Comparison of ENCODE assay signal across 8 mouse cellular contexts in the genomic region with DNA sequence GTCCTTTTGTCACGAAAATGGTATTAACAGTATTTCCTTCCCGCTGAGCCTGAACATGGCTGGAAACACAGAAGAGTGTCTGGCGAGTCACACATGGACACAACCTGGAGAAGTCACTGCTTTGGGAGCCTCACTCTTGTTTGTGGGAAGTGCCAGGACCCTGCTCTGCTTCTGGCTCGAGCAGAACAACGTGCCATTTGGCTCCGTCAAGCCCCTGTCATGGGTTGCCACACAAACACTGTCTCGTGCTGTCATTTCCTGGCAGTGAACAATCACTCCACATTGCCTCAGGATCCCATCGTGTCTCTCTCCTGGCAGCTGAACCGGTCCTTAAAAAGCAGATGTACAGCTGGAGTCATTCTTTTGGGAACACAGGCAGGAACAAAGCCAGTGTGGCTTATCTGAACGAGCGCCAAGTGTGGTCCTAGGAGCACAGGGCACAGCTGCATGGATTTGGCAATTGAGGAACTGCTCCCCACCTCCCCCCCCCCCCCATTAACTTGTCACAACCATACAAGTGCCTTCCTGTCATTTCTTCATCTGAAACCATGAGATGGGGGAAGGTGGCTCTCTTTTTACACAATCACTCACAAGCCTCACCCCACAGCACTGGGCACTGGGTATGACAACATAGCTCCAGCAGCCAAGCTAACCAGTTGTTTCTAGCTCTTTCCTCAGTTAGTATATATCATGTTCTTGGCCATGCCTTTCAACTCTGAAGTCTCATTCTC. TPM values are rescaled to one million over a fixed set of nuclear protein-coding genes. Genes with fewer than 3 reads are reported as not detected.
A peak's percentile ranks its signal among the peaks of the same experiment; 100 is the strongest.
DNase-seq lines count a peak whose midpoint lies in the region; ATAC-seq lines count a peak whose summit lies in the region.

No protein-coding gene starts in this region.

- H3K4me3 ChIP-seq in forebrain, embryonic 11.5 days (ENCODE audit: low read depth, low read length), result peak overlapping the region; percentile 17; the same call in 1 of the 2 replicates
- H3K4me3 ChIP-seq in heart, embryonic 15.5 days, result peak overlapping the region; percentile 38
- H3K4me3 ChIP-seq in liver, embryonic 13.5 days (replicated peaks), result peak overlapping the region; percentile 47
- peak overlapping the region; percentile 35 for H3K4me3 ChIP-seq in stomach, embryonic 16.5 days (replicated peaks; ENCODE audit: low read length)

- 21% methylated on average over 11 of the region's 11 CpGs for WGBS in forebrain, embryonic 11.5 days
- WGBS in heart, embryonic 15.5 days, result 11% methylated on average over 11 of the region's 11 CpGs
- 9% methylated on average over 11 of the region's 11 CpGs for WGBS in liver, embryonic 13.5 days (ENCODE audit: insufficient replicate concordance)
- 17% methylated on average over 11 of the region's 11 CpGs for WGBS in stomach, embryonic 16.5 days

- H3K4me1 ChIP-seq in forebrain, embryonic 11.5 days (replicated peaks; ENCODE audit: control insufficient read depth, insufficient read depth, low read length), result peaks cover 24% of the 10 kb centered on the region; the same call in 1 of the 2 replicates
- peaks cover 42% of the 10 kb centered on the region for H3K4me1 ChIP-seq in heart, embryonic 15.5 days (replicated peaks)
- H3K4me1 ChIP-seq in liver, embryonic 13.5 days (replicated peaks), result peaks cover 59% of the 10 kb centered on the region
- H3K4me1 ChIP-seq in stomach, embryonic 16.5 days (ENCODE audit: control insufficient read depth, insufficient read depth, low read length), result peaks cover 27% of the 10 kb centered on the region

- no peaks in the 10 kb centered on the region for H3K27me3 ChIP-seq in forebrain, embryonic 11.5 days (ENCODE audit: control insufficient read depth, insufficient read depth, low read length)
- no peaks in the 10 kb centered on the region for H3K27me3 ChIP-seq in heart, embryonic 15.5 days
- no peaks in the 10 kb centered on the region for H3K27me3 ChIP-seq in liver, embryonic 13.5 days
- H3K27me3 ChIP-seq in stomach, embryonic 16.5 days (ENCODE audit: control insufficient read depth, insufficient read depth, low read length), result no peaks in the 10 kb centered on the region

- H3K27ac ChIP-seq in forebrain, embryonic 11.5 days (ENCODE audit: low read depth, low read length), result peak overlapping the region; percentile 89
- peak overlapping the region; percentile 96 for H3K27ac ChIP-seq in heart, embryonic 15.5 days
- peak overlapping the region; percentile 100 for H3K27ac ChIP-seq in liver, embryonic 13.5 days
- H3K27ac ChIP-seq in stomach, embryonic 16.5 days (ENCODE audit: low read length), result peak overlapping the region; percentile 93

- peak; percentile 70 for DNase-seq in CD4-positive, CD25-positive, alpha-beta regulatory T cell, adult 2 months (ENCODE audit: low read depth, low spot score)
- DNase-seq in brain, embryonic 18.5 days (ENCODE audit: low read depth, low spot score), result peak; percentile 49
- peak; percentile 62 for DNase-seq in forebrain, embryonic 11.5 days (ENCODE audit: low spot score)
- DNase-seq in kidney, postnatal 10 days, result peak; percentile 61
- DNase-seq in liver, embryonic 13.5 days, result peak; percentile 31
- DNase-seq in naive thymus-derived CD4-positive, alpha-beta T cell, adult 2 months (ENCODE audit: low read depth), result peak; percentile 81

- no peaks in the 10 kb centered on the region for H3K9me3 ChIP-seq in forebrain, embryonic 11.5 days (ENCODE audit: control insufficient read depth, low read length)
- no peaks in the 10 kb centered on the region for H3K9me3 ChIP-seq in heart, embryonic 15.5 days (replicated peaks)
- H3K9me3 ChIP-seq in liver, embryonic 13.5 days (replicated peaks), result no peaks in the 10 kb centered on the region
- no peaks in the 10 kb centered on the region for H3K9me3 ChIP-seq in stomach, embryonic 16.5 days (replicated peaks; ENCODE audit: control insufficient read depth, low read length)

- no peaks in the 10 kb centered on the region for H3K36me3 ChIP-seq in forebrain, embryonic 11.5 days (ENCODE audit: control insufficient read depth, insufficient read depth, low read length)
- no peaks in the 10 kb centered on the region for H3K36me3 ChIP-seq in heart, embryonic 15.5 days
- H3K36me3 ChIP-seq in liver, embryonic 13.5 days, result peaks cover 8% of the 10 kb centered on the region
- H3K36me3 ChIP-seq in stomach, embryonic 16.5 days (ENCODE audit: control insufficient read depth, insufficient read depth, low read length), result no peaks in the 10 kb centered on the region

- peak overlapping the region; percentile 47 for H3K9ac ChIP-seq in forebrain, embryonic 11.5 days (ENCODE audit: low read length)
- peak overlapping the region; percentile 21; the same call in 1 of the 2 replicates for H3K9ac ChIP-seq in heart, embryonic 15.5 days
- peak overlapping the region; percentile 86 for H3K9ac ChIP-seq in liver, embryonic 13.5 days
- H3K9ac ChIP-seq in stomach, embryonic 16.5 days (ENCODE audit: low read length), result peak overlapping the region; percentile 54

- no peak for ATAC-seq in forebrain, embryonic 11.5 days (replicated peaks; ENCODE audit: low FRiP score)
- peak; percentile 5; the same call in 1 of the 2 replicates for ATAC-seq in heart, embryonic 15.5 days (replicated peaks; ENCODE audit: insufficient number of reproducible peaks, insufficient read depth, low FRiP score, low read depth)
- peak; percentile 6; the same call in 1 of the 2 replicates for ATAC-seq in liver, embryonic 13.5 days (ENCODE audit: low read depth)
- no peak for ATAC-seq in stomach, embryonic 16.5 days (ENCODE audit: insufficient read depth, low FRiP score)

- H3K4me2 ChIP-seq in forebrain, embryonic 11.5 days (ENCODE audit: low read depth, low read length, severe bottlenecking), result peak overlapping the region; percentile 51
- H3K4me2 ChIP-seq in heart, embryonic 15.5 days, result peak overlapping the region; percentile 63
- H3K4me2 ChIP-seq in liver, embryonic 13.5 days, result peak overlapping the region; percentile 76
- H3K4me2 ChIP-seq in stomach, embryonic 16.5 days (ENCODE audit: low read depth, low read length), result peak overlapping the region; percentile 65

RNA-seq across cellular contexts. Expression of gene Sde2, which starts 2.3 kb away (rescaled TPM):
- polyA plus RNA-seq in forebrain, embryonic 11.5 days (2014; fragmentation: Nextera tagmentation; extraction: Ambion mirVana), result 33.8 and 35.4 TPM in 2 replicates
- 20.8 and 22.8 TPM in 2 replicates for polyA plus RNA-seq in heart, embryonic 15.5 days (2015; fragmentation: Nextera tagmentation; extraction: Ambion mirVana)
- polyA plus RNA-seq in liver, embryonic 13.5 days (2015; fragmentation: Nextera tagmentation; extraction: Ambion mirVana), result 25.1 and 29.7 TPM in 2 replicates
- 34.9 and 36.5 TPM in 2 replicates for polyA plus RNA-seq in stomach, embryonic 16.5 days (2015; fragmentation: Nextera tagmentation; extraction: Ambion mirVana)

RNA-seq across cellular contexts. Expression of gene H3f3a, which starts 34.9 kb away (rescaled TPM):
- polyA plus RNA-seq in forebrain, embryonic 11.5 days (2014; fragmentation: Nextera tagmentation; extraction: Ambion mirVana), result 3,157 and 3,206 TPM in 2 replicates
- polyA plus RNA-seq in heart, embryonic 15.5 days (2015; fragmentation: Nextera tagmentation; extraction: Ambion mirVana), result 1,560 and 1,618 TPM in 2 replicates
- 2,174 and 2,523 TPM in 2 replicates for polyA plus RNA-seq in liver, embryonic 13.5 days (2015; fragmentation: Nextera tagmentation; extraction: Ambion mirVana)
- polyA plus RNA-seq in stomach, embryonic 16.5 days (2015; fragmentation: Nextera tagmentation; extraction: Ambion mirVana), result 1,948 and 2,131 TPM in 2 replicates

RNA-seq across cellular contexts. Expression of gene Lefty2, which starts 44.2 kb away (rescaled TPM):
- polyA plus RNA-seq in forebrain, embryonic 11.5 days (2014; fragmentation: Nextera tagmentation; extraction: Ambion mirVana), result not detected in 2 replicates
- polyA plus RNA-seq in heart, embryonic 15.5 days (2015; fragmentation: Nextera tagmentation; extraction: Ambion mirVana), result 0.05 and 0.14 TPM in 2 replicates
- not detected in 2 replicates for polyA plus RNA-seq in liver, embryonic 13.5 days (2015; fragmentation: Nextera tagmentation; extraction: Ambion mirVana)
- polyA plus RNA-seq in stomach, embryonic 16.5 days (2015; fragmentation: Nextera tagmentation; extraction: Ambion mirVana), result 0.35 TPM in 1 of 2 replicates, not detected in the other

RNA-seq across cellular contexts. Expression of gene Pycr2, which starts 55.4 kb away (rescaled TPM):
- polyA plus RNA-seq in forebrain, embryonic 11.5 days (2014; fragmentation: Nextera tagmentation; extraction: Ambion mirVana), result 111 and 121 TPM in 2 replicates
- polyA plus RNA-seq in heart, embryonic 15.5 days (2015; fragmentation: Nextera tagmentation; extraction: Ambion mirVana), result 42.1 and 57.9 TPM in 2 replicates
- 122 and 128 TPM in 2 replicates for polyA plus RNA-seq in liver, embryonic 13.5 days (2015; fragmentation: Nextera tagmentation; extraction: Ambion mirVana)
- polyA plus RNA-seq in stomach, embryonic 16.5 days (2015; fragmentation: Nextera tagmentation; extraction: Ambion mirVana), result 99.6 and 105 TPM in 2 replicates

Comparison
In these comparisons a context has a peak if more than half of its experiments do, and no peak if none do; other contexts are left out.
1. DNase-seq: peak in every context shown above with its lines; median percentile 81 in naive thymus-derived CD4-positive, alpha-beta T cell, adult 2 months; 70 in CD4-positive, CD25-positive, alpha-beta regulatory T cell, adult 2 months; 62 in forebrain, embryonic 11.5 days; 61 in kidney, postnatal 10 days; 49 in brain, embryonic 18.5 days; 31 in liver, embryonic 13.5 days.
2. ATAC-seq: peak in heart, embryonic 15.5 days (single experiment) and liver, embryonic 13.5 days (single experiment); none in forebrain, embryonic 11.5 days (single experiment) and stomach, embryonic 16.5 days (single experiment).
3. H3K9ac ChIP-seq: peak in every context shown above with its lines; median percentile 86 in liver, embryonic 13.5 days; 54 in stomach, embryonic 16.5 days; 47 in forebrain, embryonic 11.5 days; 21 in heart, embryonic 15.5 days.
4. Peak in every context shown above with its lines, with median percentiles within 50 percentile points of each other: H3K27ac ChIP-seq, H3K4me2 ChIP-seq and H3K4me3 ChIP-seq.